Mouse (Mus musculus): ENCODE measurements around the gene Vdac1.

DNA sequence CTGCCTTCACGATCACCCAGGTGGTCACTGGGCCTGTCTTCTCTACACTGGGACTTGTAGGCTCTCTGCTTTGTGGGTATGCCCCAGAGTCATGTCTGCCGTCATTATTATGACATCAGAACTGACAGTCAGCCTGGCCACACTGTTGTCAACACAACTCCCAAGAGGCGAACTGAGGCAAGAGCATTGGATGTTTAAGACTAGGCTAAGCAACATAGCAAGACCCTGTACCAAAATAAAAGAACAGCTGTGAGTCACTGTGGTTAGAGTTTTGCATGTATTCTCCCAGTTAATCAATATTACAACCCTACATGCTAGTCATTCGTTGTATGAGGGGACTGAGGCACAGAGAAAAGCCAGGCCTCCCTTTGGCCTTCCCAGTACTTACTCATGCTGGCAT is 40.1 kb upstream of the Vdac1 start:
- TF ChIP-seq CTCF (IDR thresholded peaks at IDR 0.05; ENCODE audit: control insufficient read depth, insufficient read depth, insufficient read length) (no peak), MAX (IDR thresholded peaks at IDR 0.05) (no peak), MYOD1 (IDR thresholded peaks at IDR 0.05; ENCODE audit: control insufficient read depth, insufficient read length, low read depth) (no peak), MYOG (IDR thresholded peaks at IDR 0.05; ENCODE audit: control insufficient read depth, extremely low read depth, insufficient read length) (no peak), USF1 (IDR thresholded peaks at IDR 0.05; ENCODE audit: low read depth) (no peak), FOSL1 (IDR thresholded peaks at IDR 0.05; ENCODE audit: insufficient read depth, low read length, poor library complexity, severe bottlenecking) (no peak), CEBPB (IDR thresholded peaks at IDR 0.05; ENCODE audit: low read depth) (no peak)
